Mouse (Mus musculus) lung, postnatal 0 days (tissue): ENCODE data around the gene Kdelr2.
A peak's percentile ranks its signal among the peaks of the same experiment; 100 is the strongest.

Experiments used
- CTCF ChIP-seq: IDR thresholded peaks from 2 replicates; pipeline ENCODE4 v1.5.1; 2016; ENCODE audit warnings: antibody characterized with exemption, mild to moderate bottlenecking
- EP300 ChIP-seq: IDR thresholded peaks from 2 replicates; pipeline ENCODE4 v1.6.1; 2016; ENCODE audit warnings: antibody characterized with exemption, mild to moderate bottlenecking, control low read depth

GRCm38 (mm10) chr5:143394184-143394583 lies 9.5 kb upstream of the Kdelr2 start:
- no peak for TF ChIP-seq EP300
- TF ChIP-seq CTCF = peak; percentile 29
